Comparison of ENCODE assay signal across 16 mouse cellular contexts in genomic region chr4:132693366-132693765, GRCm38 (mm10).
"Had no signal": no experiment of that assay in that cellular context is flagged by ENCODE, and none has a peak within 500 bp of the region (broad histone marks: within the 10 kb centered on the region; RNA-seq: fewer than 3 reads in every experiment).

No protein-coding gene starts in this region.

- H3K27ac ChIP-seq: neural tube, embryonic 13.5 days; neural tube, embryonic 15.5 days; stomach, embryonic 15.5 days; stomach, postnatal 0 days had no signal

- H3K27me3 ChIP-seq: neural tube, embryonic 13.5 days; neural tube, embryonic 15.5 days; stomach, embryonic 15.5 days had no signal

- H3K4me1 ChIP-seq: neural tube, embryonic 13.5 days; neural tube, embryonic 15.5 days; stomach, embryonic 15.5 days had no signal

- H3K4me2 ChIP-seq: neural tube, embryonic 13.5 days; neural tube, embryonic 15.5 days; stomach, embryonic 15.5 days had no signal

- H3K9ac ChIP-seq: neural tube, embryonic 13.5 days; neural tube, embryonic 15.5 days; stomach, embryonic 15.5 days had no signal

- H3K4me3 ChIP-seq: neural tube, embryonic 13.5 days; neural tube, embryonic 15.5 days; stomach, embryonic 15.5 days had no signal

- DNase-seq: retina, postnatal 1 day; right cerebral cortex, adult 18-20 months; right cerebral cortex, postnatal 14 days; right cerebral cortex, postnatal 25 days; right cerebral cortex, postnatal 4 days; spleen, adult 18-20 months; thymus, adult 18-20 months; thymus, adult 2 months; thymus, postnatal 14 days; thymus, postnatal 25 days; thymus, postnatal 36 days; thymus, postnatal 4 days had no signal

- H3K9me3 ChIP-seq: neural tube, embryonic 13.5 days; neural tube, embryonic 15.5 days; stomach, embryonic 15.5 days had no signal
